Comparison of ENCODE assay signal across 8 mouse cellular contexts in the genomic region with DNA sequence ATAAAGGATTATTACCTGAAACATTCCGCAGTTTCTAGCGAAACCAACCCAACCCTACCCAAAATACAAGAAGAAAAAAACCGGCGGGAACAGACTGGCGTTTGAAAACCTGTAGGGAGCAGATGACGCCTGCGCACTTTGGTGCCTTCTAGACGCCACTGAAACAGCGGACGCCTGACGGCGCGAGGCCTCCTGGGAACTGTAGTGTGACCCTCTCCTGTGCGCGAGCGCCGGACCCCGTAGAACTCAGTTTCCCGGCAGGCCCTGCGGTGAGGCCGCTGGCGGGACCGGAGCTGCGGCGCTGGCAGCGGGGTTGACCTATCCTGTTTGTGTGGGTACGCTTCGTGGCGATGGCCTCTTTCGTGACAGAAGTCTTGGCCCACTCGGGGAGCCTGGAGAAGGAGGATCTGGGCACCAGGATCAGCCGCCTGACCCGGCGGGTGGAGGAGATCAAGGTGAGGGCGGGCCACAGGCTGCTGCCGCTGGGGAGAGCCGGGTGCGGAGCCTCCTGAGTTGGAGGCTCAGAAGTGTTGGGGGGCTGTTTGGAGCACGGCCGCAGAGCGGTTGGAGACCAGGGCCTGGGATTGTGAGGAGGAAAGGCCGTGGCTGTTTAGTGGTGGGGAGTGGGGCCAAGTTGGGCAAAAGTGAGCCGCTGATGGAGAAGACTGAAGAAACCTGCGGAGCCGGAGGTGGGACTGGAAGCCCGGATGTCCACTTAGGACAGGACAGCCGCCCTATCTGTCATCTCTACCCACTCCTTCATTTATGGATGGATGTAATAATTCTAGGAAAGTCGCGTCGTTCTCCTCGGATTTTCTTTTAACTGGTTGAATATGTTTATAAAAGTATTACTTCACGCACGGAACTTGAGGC. TPM values are rescaled to one million over a fixed set of nuclear protein-coding genes. Genes with fewer than 3 reads are reported as not detected.
DNase-seq lines count a peak whose midpoint lies in the region; ATAC-seq lines count a peak whose summit lies in the region.

A gene (plus strand): TSS at position 281 of the 873 bp plus-strand sequence.

- peak; percentile 97 for DNase-seq in ES-CJ7 (ENCODE audit: low read depth, low spot score)
- peak; percentile 93 for DNase-seq in cerebellum, adult 11 months
- peak; percentile 99 for DNase-seq in forebrain, embryonic 14.5 days (ENCODE audit: low spot score)
- peak; percentile 94 for DNase-seq in heart, postnatal 14 days
- peak; percentile 94 for DNase-seq in layer of hippocampus, adult 11-12 months (ENCODE audit: low spot score)
- peak; percentile 95 for DNase-seq in lung, adult 18-20 months
- DNase-seq in testis, postnatal 14 days (ENCODE audit: low spot score) = peak; percentile 95

- H3K4me2 ChIP-seq in forebrain, embryonic 14.5 days (ENCODE audit: low read length) = peak within 1 kb of the TSS; percentile 68
- H3K4me2 ChIP-seq in neural tube, embryonic 15.5 days = peak within 1 kb of the TSS; percentile 76

- H3K36me3 ChIP-seq in forebrain, embryonic 14.5 days (ENCODE audit: control insufficient read depth, insufficient read depth, low read length) = peaks cover 14% of the 10 kb centered on the region
- H3K36me3 ChIP-seq in neural tube, embryonic 15.5 days = peaks cover 7% of the 10 kb centered on the region

- H3K27ac ChIP-seq in forebrain, embryonic 14.5 days (ENCODE audit: low read depth, low read length) = peak within 1 kb of the TSS; percentile 52; the same call in 1 of the 2 replicates
- peak within 1 kb of the TSS; percentile 76 for H3K27ac ChIP-seq in neural tube, embryonic 15.5 days (replicated peaks)

- H3K4me3 ChIP-seq in forebrain, embryonic 14.5 days (ENCODE audit: low read depth, low read length) = peak within 1 kb of the TSS; percentile 84
- peak within 1 kb of the TSS; percentile 94 for H3K4me3 ChIP-seq in neural tube, embryonic 15.5 days (replicated peaks)

- 0 out of 2 replicates have a peak, but pooled peaks cover 2% of the 10 kb centered on the region for H3K4me1 ChIP-seq in forebrain, embryonic 14.5 days (ENCODE audit: control insufficient read depth, insufficient read depth, low read length)
- peaks cover 10% of the 10 kb centered on the region for H3K4me1 ChIP-seq in neural tube, embryonic 15.5 days

- peak; percentile 99 for ATAC-seq in forebrain, embryonic 14.5 days
- peak; percentile 99 for ATAC-seq in neural tube, embryonic 15.5 days (ENCODE audit: low FRiP score)

- peak within 1 kb of the TSS; percentile 85 for H3K9ac ChIP-seq in forebrain, embryonic 14.5 days (ENCODE audit: low read length)
- peak within 1 kb of the TSS; percentile 85 for H3K9ac ChIP-seq in neural tube, embryonic 15.5 days (replicated peaks)

- no peaks in the 10 kb centered on the region for H3K27me3 ChIP-seq in forebrain, embryonic 14.5 days (replicated peaks; ENCODE audit: control insufficient read depth, insufficient read depth, low read length)
- no peaks in the 10 kb centered on the region for H3K27me3 ChIP-seq in neural tube, embryonic 15.5 days (replicated peaks)

- intact Hi-C loops in heart, postnatal 14 days (cut with DNase I) = no loop called here

- WGBS in forebrain, embryonic 14.5 days = under 1% methylated on average over 53 of the region's 53 CpGs
- WGBS in neural tube, embryonic 15.5 days = under 1% methylated on average over 53 of the region's 53 CpGs

- no peaks in the 10 kb centered on the region for H3K9me3 ChIP-seq in forebrain, embryonic 14.5 days (replicated peaks; ENCODE audit: control insufficient read depth, low read length)
- H3K9me3 ChIP-seq in neural tube, embryonic 15.5 days (replicated peaks) = no peaks in the 10 kb centered on the region

RNA-seq across cellular contexts. Expression of the gene that starts here (rescaled TPM):
- 31.7 and 33.0 TPM in 2 replicates for polyA plus RNA-seq in forebrain, embryonic 14.5 days (2014; fragmentation: Nextera tagmentation; extraction: Ambion mirVana)
- total RNA-seq in heart, postnatal 14 days (2021) = 10 to 100 TPM; 11.9 to 13.1 TPM
- polyA plus RNA-seq in neural tube, embryonic 15.5 days (2015; fragmentation: Nextera tagmentation; extraction: Ambion mirVana) = 23.0 and 26.6 TPM in 2 replicates

Comparison
In these comparisons a context has a peak if more than half of its experiments do, and no peak if none do; other contexts are left out.
1. Peak in every context shown above with its lines: DNase-seq, ATAC-seq, H3K4me3 ChIP-seq and H3K27ac ChIP-seq.